Mouse (Mus musculus): ENCODE measurements around the gene Azgp1.

- no peak for TF ChIP-seq CHD1 (IDR thresholded peaks at IDR 0.05; ENCODE audit: low read depth, low read length)
- no peak for TF ChIP-seq ZMIZ1 (IDR thresholded peaks at IDR 0.05; ENCODE audit: low read depth, low read length)
- no peak for TF ChIP-seq USF2 (conservative IDR thresholded peaks at IDR 0.05; ENCODE audit: low read depth, low read length)
Measured at GRCm38 (mm10) chr5:137973161-137973560, 8.2 kb upstream of the Azgp1 start.

Measured in CH12.LX (cell line).